Mouse (Mus musculus): ENCODE measurements around the gene Hnrnpa0.
"Not testable (repeated sequence)": the region's sequence is repeated elsewhere in the genome, so short reads cannot be mapped to it uniquely, and the experiment has no call there.

Hnrnpa0 gene

DNA sequence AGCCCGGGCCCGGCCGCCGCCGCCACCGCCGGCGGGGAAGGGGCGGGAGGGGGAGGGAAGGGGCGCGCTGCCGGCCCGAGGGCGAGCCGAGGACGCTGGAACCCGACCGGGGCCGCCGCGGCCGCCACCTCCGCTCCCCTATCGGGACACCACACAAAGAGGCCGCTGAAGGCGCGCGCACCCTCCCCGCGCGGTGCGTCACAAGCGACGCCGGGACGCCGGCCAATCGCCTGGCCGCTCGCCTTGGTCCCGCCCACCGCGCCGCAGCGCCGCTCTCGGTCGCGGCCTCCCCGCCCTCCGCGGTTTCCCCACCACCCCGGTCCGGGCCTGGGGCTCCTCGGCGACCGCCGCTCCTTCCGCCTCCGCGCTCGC, at the start of gene Hnrnpa0:
TSS of gene Hnrnpa0 (minus strand) at position 161 of the 372 bp plus-strand sequence.
- in situ Hi-C loops (cut with MboI): no loop called here

DNA sequence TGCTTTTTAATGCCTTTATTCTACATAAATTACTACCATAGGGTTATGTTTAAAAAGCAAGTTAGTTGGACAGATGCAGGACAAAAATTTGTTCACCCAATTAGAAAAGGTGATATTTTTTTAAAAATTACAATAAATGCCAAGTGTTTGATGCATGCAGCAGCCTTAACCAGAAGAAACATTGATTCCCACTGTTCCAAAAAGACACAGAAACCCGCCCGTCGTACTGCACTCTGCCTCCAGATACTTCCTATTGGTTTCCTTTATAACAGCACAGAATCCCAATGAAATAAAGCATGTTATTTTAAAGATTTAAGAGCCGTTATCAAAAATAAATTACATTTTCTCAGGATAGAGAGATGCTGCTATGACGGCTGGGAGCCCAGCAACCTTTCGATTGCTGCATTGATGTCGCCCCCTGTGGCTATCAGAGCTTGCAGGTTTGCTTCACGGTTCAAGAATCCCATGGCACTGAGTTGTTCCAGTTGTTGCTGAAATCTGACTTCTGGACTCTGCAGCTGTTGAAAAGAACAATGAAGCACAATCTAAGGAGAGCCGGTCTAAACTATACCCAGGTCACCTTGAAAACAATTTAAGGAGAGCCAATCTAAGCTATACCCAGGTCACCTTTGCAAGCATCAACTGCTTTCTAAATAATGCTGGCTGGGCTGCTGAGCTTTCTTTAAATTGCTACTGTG, 49.3 kb upstream of the Hnrnpa0 start:
- in situ Hi-C loops (cut with MboI): no loop called here

DNA sequence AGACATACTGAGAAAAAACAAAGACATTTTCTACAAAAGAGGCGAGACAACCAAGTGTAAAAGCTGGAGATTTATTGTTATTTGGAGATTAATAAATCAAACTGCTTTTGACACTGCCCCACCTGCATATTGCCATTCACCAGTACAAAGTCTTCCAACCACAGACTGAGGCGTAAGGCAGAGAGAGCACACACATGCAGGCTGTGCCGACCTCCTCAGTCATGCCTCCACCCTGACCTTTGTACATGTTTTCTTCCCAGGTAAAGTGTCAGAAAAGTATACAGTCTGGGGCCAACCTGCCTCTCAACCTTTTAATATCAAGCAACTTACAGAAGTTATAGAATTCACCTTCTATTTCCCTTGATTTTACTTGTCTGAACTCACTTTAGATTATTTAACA, 47.7 kb upstream of the Hnrnpa0 start:
- in situ Hi-C loops (cut with MboI): no loop called here

DNA sequence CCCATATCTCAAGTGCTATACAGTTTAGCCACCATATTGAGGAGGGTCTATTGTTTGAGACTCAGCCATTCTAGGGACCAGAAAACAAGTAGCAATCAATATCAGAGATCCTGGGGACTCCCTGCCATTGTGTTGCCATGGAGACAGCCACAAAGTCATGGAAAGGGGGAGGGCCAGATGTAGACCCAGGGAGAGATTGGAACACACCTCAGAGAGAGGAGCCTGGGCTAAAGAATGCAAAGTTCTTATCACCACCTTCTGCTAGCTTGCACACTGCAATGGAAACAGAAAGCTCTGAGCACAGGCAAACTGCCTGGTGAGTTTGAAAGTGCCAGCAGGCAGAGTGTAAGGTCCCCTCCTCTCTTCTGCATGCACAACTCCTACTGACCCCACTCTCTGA, 39.8 kb upstream of the Hnrnpa0 start:
- in situ Hi-C loops (cut with MboI): no loop called here

DNA sequence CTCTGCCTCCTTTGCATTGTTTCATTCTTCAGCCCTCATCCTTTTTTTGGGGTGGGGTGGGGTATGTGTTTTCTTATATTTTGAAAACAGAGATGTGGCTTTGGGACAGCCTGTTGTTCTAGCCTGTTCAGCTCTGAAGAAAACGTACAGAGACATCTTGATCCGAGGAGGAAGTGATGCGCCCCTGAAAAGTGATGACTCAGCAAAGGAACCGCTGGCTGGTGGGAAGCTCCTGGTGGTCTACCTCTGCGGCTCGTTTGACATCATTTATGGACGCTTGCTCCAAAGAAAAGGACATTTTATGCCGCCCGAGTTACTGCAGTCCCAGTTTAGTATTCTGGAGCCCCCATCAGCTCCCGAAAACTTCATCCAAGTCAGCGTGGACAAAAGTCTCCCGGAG, 35.0 kb upstream of the Hnrnpa0 start:
- in situ Hi-C loops (cut with MboI): no loop called here

DNA sequence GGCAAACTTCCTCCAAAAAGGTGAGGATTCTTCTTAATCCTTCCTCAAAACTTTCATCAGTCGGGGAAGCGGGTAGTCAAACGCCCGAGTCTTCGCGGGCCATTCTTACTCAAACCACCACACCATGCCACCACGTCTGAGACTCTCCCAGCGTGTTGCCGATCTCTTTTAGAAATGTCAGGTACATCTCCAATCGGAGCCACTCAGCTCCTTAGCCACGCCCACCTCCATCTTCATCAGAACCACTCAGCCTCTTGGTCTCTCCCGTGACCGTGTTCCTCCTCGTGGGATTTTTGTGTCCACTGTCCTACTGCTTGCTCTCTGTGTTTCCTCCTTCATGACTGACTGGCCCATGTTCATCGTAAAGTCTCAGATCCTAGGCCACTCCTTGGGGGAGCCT, 32.4 kb upstream of the Hnrnpa0 start:
- in situ Hi-C loops (cut with MboI): no loop called here

DNA sequence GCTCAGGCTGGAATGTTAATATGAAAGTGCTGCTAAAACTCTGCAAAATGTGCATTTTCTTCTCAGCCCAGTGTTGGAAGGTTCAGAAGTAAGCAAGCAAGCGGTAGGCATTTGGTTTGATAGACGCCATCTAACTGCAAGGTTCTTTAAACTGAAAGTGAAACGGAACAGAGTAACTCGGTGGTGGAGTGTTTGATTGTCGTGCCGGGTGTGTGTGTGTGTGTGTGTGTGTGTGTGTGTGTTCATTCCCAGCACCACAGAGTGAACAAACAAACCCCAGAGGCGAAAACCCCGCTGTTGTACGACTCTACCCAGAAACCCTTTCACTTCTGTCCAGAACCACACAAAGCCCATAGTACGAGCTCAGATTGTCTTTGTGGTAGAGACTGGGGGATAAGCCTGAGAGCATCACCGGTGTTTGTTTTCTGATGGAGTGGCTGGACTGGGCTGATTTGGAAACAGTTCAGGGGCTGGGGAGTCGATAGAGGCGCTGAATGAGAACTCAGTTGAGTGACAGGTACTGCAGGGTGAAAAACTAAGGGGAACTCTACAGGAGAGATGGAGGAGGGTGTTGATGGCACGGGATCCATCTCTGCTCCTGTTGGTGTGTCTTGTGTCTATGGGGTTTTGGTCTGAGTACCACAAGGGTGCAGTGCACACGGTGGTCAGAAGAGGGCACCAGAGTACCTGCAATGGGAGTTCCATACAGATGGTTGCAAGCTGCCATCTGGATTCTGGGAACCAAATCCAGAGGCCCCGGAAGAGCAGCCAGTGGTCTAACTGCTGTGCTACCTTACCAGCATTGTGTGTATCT, 29.9 kb upstream of the Hnrnpa0 start:
- in situ Hi-C loops (cut with MboI): no loop called here

DNA sequence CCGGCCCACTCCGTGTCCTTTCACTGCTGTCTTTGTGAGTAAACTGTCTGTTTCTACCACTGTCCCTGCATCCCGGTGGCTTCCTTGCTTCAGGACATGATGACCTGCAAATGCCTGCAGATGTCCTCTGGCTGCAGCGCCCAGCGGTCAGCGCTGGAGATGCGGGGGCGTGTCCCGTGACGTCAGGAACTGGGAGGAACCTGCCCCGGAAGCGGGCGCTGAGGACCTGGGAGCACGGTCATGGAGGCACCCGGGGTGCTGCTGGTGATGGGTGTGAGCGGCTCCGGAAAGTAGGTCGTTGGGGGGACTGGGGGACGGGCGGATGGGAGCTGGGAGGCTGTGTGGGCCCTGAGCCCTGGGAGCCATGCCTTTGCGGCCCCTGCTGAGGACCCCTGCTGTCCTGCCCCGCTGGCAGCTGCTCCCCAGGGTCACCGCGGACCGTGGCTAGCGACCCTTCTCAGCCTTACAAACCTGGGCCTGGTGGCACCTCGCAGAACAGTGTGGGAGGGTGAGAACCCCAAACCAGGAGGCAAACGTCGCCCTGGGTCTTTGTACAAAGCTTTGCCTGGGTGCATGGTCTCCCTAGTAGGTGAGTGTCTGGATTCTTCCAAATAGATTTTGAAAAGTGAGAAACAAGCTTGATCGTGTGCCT, 29.2 kb upstream of the Hnrnpa0 start, which contains the start of gene Idnk:
TSS of gene Idnk (plus strand) at position 203 of the 652 bp plus-strand sequence.
- in situ Hi-C loops (cut with MboI): no loop called here

DNA sequence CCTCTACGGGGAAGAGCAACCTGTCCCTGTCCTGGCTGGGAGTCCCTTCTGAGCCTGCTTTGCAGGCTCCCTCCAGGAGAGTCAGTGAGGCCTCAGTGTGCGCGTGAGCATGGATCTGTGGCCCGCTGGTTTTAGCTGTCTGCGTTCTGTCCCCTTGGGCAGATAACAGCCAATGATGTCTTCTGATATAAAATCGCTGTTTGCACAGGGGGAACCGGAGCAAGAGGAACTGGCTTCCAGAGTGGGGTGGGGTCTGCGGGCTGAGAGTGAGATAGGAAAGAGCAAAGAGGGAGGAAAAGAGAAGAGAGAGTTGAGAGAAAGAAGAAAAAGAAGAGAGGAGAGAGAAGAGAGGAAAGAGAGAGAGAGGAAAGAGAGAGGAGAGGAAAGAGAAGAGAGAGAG, 28.7 kb upstream of the Hnrnpa0 start:
- in situ Hi-C loops (cut with MboI): no loop called here

DNA sequence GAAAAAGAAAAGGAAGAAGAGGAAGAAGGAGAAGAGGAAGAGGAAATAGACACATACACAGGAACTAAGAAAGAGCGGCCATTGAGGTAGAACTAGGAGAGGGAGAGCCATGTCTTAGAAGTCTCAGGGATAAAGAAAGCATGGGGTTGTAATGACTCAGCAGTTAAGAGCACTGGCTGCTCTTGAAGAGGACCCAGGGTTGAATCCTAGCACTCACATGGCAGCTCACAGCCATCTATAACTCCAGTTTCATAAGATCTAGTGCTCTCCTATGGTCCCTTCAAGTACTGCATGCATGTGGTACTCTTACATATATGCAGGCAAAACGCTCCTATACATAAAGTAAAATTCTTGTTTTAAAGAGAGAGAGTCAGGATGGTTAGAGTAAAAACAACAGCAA, 27.7 kb upstream of the Hnrnpa0 start:
- in situ Hi-C loops (cut with MboI): no loop called here

DNA sequence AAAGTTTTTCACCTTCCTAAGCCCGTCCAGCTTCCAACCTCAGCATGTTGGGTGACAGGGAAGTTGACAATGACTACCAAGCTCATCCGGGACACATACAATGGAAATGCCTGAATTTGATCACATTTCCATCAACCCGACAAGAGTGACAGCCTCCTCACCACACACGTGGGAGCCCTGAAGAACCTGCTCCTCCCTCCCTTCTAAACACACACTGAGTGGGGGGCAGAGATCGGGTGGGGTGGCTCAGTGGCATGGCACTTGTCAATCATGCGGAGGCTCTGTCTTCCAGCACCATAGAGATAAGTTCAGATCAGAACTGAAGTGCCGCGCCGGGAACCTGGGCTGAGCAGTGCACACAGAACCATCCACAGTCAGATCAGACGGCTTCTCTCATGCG, 22.1 kb upstream of the Hnrnpa0 start:
- in situ Hi-C loops (cut with MboI): no loop called here

DNA sequence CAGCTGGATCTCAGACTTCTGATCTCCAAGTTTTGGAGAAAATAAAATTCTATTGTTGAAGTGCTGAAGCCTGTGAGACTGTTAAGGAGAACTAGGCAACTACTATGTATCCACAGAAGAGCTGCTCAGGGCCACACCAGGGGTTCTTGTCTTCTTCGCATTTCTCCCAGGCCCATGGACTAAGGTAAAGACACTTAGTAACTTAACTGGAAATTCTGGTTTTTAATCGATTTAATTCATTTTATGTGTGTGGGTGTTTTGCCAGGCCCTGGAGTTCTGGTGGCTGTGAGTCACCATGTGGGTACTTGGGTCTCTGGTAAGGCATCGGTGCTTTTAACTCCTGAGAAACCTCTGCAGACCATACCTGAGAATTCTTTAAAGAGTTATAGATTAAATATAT, 21.3 kb upstream of the Hnrnpa0 start:
- in situ Hi-C loops (cut with MboI): no loop called here

DNA sequence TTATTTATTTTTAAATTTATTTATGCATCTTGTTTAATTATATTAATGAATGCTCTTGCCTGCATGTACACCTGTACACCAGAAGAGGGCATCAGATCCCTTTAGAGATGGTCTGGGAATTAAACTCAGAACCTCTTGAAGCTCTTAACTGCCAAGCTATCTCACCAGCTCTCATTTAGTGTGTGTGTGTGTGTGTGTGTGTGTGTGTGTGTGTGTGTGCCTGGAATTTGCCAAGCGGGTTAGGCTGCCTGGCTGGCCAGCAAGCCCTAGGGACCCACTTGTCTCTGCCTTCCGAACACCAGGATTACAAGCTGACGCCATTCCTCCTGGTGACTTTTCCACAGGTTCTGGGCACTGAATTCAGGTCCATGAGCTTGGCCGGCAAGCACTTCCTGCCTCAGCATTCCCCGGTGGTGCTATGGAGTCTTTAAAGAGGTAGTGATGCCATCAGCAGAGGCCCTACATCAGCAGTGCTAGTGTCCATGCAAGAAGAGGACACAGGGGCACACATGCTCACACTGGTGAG, 20.7 kb upstream of the Hnrnpa0 start:
- in situ Hi-C loops (cut with MboI): no loop called here

DNA sequence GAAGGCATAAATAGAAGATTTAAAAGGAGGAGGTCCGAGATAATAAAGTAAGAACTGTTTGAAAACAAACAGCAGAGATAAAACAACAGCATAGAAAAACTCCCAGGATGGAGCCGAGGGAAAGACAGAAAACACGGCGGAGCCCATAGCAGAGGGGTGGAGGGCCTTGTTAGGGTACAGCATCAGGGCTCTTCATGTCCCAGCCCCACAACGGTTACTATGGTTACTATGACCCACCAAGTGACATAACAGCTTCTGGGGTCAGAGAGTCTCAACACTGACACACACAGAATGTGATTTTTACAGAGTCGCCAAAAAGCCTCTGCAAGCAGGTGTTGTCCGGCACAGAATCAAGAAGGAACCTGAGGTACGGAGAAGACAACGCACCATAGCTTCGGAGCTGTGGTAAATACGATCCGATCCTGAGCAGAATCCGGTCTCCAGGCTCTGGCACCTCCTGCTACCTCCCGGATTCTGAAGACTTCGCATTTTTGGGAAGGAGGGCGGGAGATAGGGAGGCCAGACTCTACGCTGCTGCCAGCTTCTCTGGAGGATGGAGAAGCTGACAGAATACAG, 20.0 kb upstream of the Hnrnpa0 start:
- in situ Hi-C loops (cut with MboI): no loop called here

DNA sequence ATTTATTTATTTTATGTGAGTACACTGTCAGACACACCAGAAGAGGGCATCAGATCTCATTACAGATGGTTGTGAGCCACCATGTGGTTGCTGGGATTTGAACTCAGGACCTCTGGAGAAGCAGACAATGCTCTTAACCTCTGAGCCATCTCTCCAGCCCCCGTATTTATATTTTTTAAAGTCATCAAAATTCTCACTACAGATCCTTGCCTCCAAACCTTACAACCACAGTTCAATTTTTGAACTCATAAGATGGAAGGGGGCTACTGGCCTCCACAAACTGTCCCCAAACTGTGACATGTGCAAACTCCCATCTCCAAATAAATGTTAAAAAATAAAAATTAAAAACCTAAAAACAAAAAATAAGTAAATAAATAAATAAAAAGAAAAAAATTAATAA, 19.4 kb upstream of the Hnrnpa0 start:
- in situ Hi-C loops (cut with MboI): no loop called here

DNA sequence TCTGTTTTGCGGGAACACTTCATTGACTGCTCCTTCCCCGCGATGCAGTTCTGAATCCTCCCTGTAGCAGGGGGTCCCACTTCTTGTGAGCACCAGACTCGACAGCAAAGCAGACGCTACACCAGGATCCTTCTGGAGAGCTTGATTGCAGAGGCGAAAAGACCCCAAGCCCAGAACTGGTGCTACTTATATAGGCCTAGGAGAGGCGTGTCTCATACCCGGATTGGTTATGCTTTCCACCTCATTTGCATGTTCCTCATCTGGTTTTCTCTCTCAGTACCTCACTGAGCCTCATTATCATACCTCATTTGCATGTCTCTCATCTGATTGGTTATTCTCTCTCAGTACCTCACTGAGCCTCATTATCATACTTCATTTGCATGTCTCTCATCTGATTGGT, 18.2 kb upstream of the Hnrnpa0 start:
- in situ Hi-C loops (cut with MboI): not testable (repeated sequence)

DNA sequence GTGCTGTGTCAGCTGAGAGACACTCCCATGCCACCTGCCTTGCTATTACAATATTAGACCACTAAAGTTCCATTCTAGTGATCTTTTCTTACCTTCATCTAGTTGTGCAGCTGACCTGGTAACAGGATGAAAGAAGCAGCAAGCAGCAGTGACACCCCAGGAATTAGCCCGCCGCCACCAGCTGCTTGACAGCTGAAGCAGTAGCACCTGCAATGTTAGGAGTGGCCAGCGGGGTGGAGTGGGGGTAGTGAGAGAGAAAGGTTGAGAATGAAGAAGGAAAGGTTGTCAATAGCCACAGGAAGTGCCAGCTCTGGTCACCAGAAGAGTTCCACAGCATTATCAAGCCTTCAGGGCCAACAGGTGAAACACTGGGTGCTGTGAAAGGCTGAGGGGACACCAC, 3.3 kb upstream of the Hnrnpa0 start:
- in situ Hi-C loops (cut with MboI): no loop called here

DNA sequence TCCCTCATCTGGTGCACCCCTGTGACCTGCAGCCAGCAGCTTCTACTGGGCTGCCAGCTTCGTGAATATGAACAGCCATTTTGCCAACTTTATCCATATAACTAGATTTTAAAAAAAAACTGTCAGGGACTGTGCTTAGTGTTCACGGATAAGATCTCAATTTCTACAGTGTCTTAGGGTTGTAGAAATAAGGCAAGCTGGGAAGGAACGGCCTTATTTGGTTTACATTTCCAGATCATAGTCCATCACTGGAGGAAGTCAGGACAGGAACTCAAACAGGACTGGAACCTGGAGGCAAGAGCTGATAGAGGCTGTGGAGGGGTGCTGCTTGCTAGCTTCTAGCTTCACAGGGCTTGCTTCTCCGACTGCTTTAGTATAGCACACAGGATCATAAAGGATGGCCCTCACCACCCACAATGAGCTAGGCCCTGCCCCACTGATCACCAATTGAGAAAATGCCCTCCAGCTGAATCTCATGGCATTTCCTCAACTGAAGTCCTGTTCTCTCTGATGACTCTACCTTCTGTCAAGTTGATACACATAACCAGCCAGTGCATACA, 1.4 kb upstream of the Hnrnpa0 start:
- in situ Hi-C loops (cut with MboI): no loop called here

DNA sequence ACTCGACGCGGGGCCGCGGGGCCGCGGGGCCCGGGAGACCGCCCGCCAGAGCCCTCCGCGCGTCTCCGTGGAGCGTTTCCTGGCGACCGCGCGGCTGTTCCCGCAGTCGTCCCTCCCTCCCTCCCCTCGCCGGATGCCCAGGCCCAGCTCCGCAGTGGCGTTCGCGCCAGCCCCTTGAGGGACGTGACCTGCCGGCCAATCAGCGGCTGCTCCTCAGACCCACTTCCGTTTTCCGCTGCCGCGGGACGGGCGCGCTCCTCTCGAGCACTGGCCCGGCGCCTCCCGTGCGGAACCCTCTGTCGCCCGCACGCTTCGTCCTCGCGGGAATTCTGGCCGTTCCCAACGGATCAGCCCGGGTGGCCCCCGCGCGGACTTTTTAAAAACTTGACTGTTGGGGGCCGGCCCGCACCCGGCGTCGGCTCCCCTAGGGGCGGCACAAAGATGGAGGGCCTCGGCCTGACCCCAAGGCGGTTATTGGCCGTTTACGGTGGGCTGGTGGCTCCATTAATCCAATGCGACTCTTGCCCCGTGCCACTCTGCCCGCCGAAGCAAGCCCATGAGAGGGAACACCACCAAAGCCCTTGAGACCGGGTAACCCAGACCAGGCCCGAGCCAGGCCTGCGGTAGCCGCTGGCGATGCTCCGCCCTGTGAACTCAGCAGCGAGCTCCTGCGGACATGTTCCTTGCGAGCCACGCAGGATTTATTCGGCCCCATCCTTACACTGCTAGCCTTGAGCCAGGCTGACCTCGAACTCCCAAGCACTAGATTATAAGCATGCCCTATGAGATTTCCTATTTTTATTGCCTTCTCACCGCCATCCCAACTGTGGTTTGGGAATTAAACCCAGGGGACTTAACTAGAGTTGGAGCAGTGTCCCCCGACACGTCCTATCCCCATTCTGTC, 664 bp upstream of the Hnrnpa0 start:
- in situ Hi-C loops (cut with MboI): no loop called here

DNA sequence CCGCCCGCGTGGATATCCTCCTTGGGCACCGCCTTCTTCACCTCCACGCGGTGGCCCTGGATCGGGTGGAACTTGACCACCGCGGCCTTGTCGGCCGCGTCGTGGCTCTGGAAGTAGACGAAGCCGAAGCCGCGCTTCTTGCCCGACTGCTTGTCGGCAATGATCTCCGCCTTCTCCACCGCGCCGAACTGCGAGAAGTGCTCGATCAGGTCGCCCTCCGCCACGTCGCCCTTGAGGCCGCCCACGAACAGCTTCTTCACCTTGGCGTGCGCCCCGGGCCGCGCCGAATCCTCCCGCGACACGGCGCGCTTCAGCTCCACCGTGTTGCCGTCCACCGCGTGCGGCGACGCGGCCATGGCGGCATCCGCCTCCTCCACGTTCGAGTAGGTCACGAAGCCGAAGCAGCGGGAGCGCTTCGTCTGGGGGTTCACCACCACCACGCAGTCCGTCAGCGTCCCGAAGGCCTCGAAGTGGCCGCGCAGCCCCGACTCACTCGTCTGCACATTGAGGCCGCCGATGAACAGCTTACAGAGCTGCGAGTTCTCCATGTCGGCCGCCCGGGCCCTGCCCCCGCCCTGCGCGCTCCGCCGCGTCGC, 492 bp downstream of the Hnrnpa0 start:
- in situ Hi-C loops (cut with MboI): no loop called here

All from mature B cell (primary cell).